Mouse (Mus musculus) adrenal gland (tissue): ENCODE data around the gene Gfra1.

Experiments
- intact Hi-C: fragments of 180-260 bp; cut with DNase I; formaldehyde crosslinking; loops from one replicate; pipeline ENCODE4 v1.15.1; 2025

Gfra1 gene

DNA sequence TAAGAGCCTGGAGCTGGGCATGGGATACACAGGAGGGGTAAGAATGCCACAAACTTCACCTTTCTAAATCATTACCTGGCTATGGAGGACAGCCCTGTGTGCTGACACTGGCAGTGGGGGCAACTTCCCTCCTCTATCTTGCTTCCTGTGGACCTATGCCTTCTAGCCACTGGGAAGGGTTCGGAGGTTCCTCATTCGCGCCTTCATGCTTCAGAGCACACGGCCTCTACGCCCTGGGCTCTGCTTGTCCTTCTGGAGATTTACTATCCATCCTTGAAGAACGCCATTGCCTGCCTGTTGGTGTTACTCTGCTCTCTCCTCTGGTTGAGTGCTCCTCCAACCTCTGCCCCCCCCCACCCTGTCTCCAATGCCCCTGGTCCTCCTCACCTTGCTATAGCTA, 118.9 kb downstream of the Gfra1 start:
- intact Hi-C loops: no loop called here

DNA sequence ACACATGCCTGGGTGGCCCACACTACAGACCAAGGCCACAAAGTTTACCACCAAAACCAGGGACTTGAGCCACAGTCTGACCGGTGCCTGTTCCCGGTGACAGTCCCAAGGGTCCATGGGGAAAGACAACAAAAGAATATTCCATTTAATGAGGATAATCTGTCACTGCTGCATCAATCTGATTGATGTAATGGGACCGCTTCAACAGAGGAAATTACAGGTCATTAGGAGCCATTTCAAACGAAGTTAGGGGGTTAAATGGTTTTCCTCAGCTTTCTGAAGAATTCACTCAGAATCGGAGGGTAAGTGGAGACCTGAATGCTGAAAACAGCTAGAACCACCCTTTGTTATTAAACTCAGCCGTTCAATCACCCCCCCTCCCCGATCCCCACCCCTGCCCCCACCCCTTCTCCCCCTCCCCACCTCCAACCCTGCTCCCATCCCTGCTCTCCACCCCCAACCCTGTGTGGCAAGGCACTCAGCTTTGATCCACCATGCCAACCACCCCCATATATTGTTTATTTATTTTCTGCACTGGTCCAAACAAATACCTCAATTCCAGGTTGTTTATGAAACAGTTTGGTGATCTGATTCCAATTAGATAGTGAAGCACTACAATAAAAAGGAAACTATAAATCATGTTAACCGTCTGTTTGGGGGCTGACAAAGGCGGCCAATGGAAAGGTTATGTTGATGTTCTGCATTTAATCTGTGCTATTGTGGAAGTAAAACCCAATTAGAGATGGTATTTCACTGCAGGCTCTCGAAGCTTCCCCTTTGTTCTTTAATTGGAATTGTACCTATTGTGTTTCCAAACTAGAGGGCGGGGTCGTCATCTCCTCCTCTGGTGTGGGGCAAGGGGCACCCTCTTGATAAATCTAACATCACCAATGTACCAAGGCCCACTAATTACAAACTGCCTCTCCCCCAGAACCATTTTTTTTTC, 119.9 kb downstream of the Gfra1 start:
- intact Hi-C loops: no loop called here

DNA sequence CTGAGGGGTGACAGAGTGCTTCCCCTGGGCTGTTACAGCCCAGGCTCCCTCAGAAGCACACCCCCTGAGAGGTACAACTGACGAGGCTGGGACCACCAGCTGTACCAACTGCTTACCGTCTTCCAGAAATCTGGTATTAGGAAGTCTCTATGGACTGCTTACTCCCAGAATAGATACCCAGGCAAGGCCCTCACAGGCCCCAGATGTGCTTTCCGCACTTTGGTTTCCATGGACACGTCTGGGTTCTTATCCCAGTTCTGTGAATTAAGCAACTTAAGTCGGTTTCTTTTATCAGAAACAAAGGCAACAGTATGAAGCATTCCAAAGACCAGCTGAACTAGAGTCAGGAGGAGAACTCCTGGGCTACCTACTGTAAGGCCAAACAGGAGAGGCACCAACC, 126.4 kb downstream of the Gfra1 start:
- intact Hi-C loops: no loop called here

DNA sequence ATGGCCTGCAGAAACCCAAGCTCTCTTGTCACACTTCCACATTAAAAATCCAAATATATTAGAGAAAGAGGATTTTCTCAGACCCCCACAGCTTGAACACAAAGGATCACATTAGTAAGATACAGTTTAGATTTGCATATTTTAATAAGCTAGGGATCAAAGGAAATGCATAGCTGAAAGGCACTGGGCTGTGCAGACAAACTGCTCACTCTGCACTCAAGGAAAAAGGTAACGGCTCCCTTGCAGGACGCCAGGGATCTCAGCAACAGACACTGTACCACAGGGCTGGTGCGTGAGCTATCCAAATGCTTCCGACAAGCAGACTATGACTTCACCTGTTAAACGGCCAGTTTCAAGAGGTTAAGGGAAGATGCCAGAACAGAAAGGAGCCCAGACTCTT, 127.7 kb downstream of the Gfra1 start:
- intact Hi-C loops: no loop called here

DNA sequence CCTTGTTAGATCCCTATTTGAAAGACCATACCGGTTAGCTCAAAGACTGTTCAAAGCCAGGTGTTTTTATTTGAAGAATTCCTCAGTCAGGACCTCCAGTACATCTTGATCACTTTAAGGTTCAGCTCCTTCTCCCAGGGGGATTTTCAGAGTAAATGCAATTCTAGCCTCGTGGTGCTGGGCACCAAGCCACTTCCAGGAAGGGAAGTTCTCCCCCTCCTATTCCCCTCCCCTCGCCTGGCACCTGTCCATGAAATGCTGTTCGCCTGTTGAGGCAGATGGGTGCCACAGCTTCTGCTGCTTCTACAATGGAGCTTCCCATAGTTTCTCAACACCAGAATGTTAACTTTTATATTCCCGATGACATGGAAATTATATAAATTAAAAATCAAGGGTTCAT, 139.2 kb downstream of the Gfra1 start:
- intact Hi-C loops: no loop called here

DNA sequence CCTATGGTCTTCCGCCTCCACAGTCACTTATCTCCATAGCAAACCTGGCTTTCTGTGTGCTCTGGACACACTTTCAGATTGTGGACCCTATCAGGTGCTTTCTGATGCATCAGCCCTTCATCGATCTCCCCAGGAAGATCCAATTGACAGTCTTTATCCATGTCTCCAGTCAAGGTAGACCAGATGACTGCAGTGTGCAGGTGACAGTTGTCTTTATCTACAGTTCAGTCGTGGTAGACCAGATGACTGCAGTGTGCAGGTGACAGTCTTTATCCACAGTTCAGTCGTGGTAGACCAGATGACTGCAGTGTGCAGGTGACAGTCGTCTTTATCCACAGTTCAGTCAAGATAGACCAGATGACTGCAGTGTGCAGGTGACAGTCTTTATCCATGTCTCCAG, 140.0 kb downstream of the Gfra1 start:
- intact Hi-C loops: no loop called here

DNA sequence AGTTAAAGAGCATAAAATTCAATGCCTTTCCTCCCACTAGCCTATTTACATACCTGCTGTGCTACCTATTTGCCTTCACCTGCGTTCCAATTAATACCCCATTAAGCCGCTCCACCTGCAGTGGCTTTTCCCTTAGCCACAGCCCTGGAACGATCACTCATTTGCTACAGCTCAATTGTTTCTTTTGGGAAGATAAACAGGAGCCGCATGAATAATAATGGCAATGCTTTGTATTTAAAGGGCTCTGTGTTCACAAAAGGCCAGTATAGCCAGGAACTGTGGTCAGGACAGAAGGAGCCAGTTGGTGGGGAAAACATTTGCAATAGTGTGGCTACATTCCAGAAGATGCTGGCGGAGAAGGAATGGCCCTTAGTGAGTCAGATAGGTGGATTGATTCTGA, 141.1 kb downstream of the Gfra1 start:
- intact Hi-C loops: no loop called here

DNA sequence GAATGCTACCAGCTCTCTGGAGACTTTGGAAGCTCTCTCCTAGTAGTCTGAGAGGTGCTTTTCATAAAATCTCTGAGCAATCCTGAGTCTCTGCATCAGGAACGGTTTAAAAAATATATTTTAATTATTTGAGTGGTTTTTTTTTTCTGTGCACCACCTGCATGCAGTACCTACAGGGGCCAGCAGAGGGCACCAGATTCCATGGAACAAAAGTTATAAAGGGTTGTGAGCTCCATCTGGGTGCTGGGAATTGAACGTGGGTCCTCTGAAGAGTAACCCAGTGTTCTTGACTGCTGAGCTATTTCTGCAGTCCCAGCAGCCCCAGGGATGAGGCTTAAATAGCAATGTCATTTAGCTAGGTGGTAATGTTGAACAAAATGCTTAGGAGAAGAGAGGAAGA, 141.9 kb downstream of the Gfra1 start:
- intact Hi-C loops: no loop called here

DNA sequence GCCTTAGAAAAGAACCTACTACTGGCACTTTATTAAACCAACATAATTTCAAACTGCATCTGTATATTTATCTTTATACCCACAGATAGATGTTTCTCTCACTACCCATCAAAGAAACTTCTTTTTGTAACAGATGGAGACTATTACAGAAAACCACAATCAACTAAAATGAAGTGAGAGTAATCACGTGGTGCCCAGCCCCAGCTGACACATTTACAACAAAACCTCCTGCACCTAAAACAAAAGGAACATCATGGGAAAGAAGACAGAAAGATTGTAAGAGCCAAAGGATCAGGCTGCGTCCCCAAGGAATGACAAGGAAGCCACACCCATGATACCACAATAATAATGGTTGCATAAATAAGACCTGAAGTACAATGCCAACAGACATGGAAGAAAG, 143.2 kb downstream of the Gfra1 start:
- intact Hi-C loops: no loop called here

DNA sequence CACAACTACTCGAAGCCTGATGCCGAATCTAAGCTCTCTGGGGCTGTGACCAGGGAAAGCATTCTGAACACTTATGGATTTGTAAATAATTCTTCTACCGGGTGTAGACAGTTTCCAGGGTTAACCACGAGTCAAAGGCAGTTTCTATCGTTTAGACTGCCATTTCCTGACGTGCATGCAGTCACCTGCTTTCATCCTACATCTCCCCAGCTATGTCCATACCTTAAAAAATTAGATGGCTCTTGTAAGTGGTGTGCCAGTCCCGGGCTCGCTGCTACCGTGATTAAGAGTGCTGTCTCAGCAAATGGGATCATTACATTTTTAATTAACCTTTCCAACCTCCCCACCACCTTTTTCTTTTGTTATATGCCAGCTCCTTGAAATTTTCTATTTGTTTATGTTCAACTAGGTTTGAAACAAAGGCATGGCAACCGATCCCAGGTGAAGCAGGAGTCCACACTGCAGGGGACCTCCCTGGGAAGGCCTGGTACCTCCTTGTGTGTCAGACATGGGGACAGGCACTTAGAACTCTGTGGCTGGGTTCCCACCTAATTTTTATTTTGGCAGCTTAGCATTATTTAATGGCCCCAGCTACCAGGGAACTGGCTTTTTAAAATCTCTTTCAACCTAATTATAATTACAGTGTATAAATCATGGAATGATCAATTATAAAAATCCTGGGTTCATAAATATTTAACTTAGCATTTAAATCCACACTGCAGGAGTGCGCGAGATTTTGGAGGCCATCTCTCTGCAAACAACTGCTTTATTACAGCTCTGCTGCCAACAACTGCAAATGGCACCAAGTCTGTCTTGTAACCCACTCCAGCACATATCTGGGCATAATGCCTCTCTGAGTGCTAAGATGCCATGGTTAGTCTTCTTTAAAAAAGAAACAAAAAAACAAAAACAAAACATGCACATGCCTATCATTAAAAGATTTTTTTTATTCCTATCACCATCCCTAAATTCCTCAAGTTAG, 145.1 kb downstream of the Gfra1 start:
- intact Hi-C loops: no loop called here

DNA sequence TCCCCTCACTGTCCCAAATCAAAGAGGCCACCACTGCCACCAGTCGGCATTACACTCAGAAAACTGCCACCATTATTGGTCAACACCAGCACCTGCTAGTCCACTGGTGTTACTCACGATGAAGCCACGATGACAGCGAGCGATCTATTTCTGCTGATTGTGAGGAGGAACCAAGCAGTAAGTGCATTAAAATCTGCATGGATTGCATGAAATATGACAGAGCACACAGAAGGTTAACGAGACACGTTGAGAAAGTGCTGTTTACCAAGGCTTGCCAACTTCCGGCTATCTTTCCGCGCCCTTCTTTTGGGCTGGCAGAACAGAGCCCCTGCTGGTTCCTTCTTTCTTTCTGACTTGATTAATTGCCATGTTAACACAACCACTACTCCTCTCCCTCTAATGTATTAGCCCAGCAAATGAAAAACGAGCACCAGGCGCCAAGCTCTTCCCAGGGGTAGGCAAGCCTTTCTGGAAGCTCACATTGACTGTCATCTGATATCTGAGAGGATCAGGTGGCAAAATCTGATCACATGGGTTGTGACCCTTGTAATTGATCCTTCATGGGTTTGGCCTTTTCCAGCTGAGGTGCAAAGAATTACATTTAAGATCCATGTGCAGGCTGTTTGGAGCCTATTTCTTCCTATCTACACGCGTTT, 146.0 kb downstream of the Gfra1 start:
- intact Hi-C loops: no loop called here

DNA sequence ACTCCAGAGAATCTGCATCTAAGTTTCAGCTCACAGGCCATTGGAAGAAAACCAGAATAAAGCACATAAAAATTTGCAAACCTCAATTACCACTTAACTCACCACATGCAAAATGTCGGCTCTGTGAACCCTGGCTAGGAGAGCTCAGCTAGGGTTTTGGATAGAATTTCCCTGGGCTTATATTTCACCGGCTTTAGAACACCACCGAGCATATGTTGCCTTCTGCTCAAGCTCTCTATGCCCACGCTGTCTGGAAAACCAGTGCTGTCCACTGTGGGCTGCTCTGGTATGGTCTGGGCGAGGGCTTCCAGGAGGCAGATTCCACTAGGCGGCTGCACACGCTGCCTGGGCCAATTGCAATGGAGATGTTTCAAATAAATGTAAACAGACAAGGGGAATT, 154.6 kb downstream of the Gfra1 start:
- intact Hi-C loops: no loop called here

DNA sequence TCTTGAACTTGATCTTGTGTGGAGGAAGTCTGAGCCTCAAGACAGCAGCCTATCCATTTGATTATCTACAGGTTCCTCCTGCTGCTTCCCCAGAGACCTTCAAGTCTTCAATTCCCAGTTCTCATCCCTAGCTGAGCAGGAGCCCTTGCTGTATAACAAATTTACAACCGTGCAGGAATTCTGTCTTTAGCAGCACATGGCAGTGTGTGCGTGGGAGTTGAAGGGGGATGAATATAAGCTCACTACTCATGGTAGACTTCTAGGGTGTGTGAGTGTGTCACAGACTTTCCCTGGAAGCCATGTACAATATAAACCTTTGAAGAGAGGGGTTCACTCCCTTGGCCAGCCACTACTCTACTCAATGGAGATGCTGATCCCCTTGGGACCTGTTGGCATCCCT, 157.8 kb downstream of the Gfra1 start:
- intact Hi-C loops: no loop called here

DNA sequence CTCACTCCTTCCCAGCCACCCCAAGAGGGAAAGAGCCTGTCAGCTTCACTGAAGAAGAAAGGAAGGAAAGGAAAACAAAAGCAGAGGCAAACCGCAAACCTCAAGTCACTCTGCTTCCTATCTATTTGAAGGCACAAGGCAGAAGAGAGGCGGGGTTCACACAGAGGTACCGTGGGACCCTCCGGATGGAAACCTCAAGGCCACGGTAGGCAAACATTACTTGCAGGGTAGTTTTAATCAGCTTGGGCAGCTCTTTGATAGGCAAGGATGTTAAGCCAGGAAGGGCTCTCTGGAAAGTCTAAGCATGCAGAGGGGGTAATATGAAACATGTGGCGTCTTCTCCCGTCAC, 158.9 kb downstream of the Gfra1 start:
- intact Hi-C loops: no loop called here

DNA sequence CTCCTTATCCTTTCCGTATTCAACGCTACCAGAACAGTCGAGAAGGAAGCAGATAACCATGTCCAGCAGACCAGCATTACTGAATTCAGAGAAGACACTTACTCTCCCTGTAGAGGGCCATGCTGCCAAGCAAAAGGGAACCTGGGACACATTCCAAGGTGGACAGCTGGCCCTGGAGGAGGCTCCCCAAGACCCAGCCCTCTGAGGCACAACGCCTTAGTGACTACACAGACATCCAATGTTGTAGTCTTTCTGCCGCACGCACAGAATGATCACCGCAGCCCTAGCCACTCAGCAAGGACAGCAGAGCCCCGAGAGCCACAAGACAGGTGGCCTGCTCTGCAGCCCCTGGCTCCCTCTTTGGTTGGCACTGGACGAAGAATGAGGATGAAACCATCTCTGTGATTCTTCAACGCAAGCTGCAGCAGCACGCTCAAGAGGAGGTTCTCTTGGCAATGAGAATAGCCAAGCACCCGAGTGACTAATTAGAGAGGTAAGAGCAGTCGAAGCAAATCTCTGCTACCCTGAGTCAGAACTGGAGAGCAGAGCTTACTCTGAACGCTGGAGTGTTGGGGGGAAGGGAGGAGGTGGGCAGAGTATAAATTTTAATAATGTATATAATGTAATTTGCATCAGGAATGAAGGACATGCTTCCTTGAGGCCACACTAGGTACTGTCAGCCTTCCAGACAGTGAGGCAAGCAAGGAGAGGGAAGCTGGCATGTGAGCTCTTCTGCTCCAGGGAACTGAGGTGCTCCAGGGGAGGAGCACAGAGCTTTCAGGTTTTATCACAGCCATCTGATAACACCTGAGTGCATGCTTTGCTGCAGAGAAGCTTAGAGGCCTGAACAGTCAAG, 159.5 kb downstream of the Gfra1 start:
- intact Hi-C loops: no loop called here

DNA sequence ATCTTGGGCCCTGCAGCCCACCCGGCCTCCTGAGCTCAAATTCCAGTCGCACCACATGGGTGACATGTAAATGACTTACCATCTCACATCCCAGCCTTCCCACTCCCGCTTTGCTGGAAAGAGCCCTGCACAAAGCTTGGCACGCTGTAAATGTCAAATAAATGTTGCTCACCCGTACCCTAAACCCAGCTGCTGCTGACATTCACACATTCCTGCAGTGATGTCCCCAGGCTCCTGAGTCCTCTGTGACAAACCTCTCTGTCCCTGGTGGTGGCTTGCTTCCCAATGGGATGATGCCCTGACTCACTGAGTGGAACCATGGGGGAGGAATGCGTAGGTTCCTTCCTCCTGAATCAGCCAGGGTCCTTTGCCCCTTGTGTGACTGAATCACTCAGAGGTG, 167.6 kb downstream of the Gfra1 start:
- intact Hi-C loops: no loop called here

DNA sequence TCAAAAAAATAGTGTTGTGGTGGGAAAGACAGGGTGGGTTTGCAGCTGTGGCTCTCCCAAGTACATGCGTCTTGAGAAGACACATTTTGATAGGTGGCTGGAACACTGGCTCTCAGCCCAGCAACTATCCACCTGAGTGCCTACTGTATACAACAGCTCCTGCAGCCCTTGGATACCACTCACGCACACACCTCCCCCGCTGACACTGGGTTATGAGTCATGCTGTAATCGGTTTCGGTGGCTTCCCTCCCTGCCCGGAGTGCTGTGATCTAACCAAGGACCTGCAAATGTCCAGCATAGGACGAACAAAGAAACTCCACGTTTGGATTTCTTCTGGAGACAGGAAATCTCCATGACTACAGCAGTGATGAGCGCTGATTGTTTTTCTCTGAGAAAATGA, 180.4 kb downstream of the Gfra1 start:
- intact Hi-C loops: no loop called here

DNA sequence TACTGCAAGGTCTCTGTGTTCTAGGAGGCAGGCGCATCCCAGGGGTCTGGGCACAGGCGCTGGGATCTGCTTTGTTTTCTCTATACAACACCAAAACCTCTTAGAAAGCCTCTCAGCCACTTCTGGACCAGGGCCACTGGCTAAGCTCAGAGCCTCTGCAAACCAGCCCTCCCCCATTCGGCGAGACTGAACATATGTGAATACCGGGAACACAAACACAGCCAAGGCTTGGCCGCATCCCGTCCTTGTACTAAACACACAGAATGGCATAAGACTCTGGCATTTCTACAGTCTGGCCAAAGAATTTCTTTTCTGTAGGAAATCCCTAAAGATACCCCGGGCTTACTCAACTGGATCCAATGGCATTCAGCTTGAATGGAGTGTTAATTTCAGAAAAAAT, 183.9 kb downstream of the Gfra1 start:
- intact Hi-C loops: no loop called here

DNA sequence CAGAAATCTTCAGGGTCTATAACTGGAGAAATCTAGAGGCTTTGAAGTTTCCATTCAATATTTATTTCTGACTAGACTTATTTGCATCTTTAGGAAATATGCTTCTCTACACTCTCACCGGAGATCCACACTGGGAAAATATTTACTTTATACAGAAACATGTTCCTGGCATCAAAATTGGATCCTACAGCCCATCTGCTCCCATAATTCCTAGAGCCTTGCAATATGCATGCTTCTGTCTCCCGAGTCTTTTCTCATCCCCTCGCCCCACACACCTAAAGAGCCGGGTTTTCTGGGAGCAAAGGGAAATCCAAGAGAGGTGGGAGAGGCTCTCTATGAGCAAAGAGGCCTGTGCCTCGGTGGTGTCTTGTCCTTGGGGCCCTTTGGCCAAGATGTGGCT, 184.9 kb downstream of the Gfra1 start:
- intact Hi-C loops: no loop called here

DNA sequence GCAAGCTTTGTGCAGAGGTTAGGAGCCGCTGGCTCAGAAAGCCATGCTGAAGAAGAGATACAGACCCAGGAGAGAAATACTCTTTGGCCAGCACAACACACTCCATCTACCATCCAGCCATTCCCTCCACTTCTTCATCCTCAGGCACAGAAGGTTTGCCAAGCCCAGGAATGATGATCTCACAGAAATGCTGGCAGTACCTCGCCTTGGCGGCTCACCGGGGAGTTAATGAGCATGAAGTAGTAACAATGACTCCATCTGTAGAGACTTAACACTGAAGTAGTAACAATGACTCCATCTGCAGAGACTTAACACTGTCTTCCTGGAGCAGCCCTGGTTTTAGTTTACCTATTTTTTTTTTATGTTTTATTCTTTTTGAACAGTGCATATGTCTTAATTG, 187.2 kb downstream of the Gfra1 start:
- intact Hi-C loops: no loop called here

DNA sequence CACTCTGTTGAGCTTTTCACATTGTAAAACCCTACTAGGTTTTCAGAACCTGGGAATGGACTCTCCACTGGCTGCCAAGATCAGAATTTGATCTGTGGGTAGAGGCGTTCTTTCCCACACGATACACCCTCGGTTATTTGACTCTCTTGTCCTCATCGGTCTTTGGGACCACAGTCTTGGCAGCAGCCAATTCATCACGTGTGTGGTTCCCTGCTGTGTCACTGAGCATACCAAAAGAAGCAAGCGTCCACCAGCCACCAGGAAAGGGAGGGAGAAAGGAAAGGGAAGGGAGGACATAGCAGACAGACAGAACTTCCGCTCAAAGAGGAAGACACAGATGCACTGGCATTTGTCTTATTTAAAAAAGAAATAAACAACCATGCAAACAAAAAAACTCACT, 189.1 kb downstream of the Gfra1 start:
- intact Hi-C loops: no loop called here
